Mouse (Mus musculus) frontal cortex, postnatal 25 days (tissue): ENCODE data around the gene Frmd4b.
"Not testable (repeated sequence)": the region's sequence is repeated elsewhere in the genome, so short reads cannot be mapped to it uniquely, and the experiment has no call there.

Source experiments
- DNase-seq, 2 experiments: peaks; one replicate each; pipeline ENCODE4 v3.0.0; 2022; ENCODE audit warnings: low spot score in 2 of 2

Frmd4b gene

DNA sequence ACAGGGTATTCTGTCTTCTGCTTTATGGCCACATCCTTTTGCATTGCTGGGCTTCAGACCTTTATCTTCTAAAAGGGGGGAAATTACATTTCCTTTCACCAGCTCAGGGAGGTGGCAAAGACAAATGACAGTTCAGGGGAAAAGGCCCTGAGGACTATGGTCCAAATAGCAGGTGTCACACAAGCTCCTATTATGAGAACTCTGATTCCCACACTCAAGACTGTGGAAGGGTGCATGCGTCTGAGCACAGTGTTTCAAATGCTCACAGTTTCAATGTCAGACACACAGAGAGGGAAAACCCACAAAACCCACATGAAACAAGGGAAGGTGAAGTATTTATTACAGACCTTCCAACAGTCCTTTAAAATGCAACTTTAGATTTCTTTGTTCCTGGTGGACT is 246.9 kb downstream of the Frmd4b start:
- no peak for DNase-seq

DNA sequence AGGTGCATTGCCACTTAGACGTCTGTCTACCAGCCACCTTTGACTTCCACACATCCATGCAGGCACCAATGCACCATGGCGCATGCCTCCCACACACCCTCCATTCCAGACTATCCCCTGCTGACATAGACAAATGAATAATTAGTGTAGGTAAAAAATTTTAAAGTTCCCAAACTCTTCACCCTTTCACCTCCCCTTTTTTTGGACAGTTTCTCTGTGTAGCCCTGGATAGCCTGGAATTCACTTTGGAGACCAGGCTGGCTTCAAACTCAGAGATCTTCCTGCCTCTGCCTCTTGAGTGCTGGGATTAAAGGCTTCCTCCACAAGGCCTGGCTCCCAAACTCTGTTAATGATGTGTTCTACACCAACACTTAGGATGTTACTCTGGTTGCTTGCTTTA is 253.5 kb downstream of the Frmd4b start:
- no peak for DNase-seq

DNA sequence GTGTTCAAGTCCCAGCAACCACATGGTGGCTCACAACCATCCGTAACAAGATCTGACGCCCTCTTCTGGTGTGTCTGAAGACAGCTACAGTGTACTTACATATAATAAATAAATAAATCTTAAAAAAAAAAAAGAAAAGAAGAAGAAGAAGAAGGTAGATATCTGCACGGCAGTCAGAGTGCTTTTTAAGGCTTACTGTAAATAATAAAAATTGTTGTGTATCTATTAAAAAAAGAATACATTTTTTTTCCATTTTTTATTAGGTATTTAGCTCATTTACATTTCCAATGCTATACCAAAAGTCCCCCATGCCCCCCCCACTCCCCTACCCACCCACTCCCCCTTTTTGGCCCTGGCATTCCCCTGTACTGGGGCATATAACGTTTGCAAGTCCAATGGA is 259.7 kb downstream of the Frmd4b start:
- not testable (repeated sequence) for DNase-seq

DNA sequence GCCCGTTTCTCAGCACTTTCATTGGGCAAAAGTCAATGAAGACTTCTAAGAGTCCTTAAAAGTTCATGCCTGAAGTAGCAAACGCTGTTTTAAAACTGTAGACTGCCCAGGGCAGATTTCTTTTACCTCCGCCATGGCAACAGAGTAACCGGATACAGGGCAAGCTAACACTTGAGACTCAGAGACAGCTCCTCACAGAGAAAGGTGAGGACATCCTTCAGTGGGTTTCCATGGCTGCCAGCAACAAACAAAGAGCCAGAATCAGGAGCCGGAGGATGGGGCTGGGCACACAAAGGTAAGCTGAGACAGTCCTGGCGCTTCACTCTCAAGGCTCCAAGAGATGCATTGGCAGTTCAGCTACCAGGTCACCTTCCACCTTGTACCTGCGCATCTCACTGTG is 260.7 kb downstream of the Frmd4b start:
- DNase-seq = no peak

DNA sequence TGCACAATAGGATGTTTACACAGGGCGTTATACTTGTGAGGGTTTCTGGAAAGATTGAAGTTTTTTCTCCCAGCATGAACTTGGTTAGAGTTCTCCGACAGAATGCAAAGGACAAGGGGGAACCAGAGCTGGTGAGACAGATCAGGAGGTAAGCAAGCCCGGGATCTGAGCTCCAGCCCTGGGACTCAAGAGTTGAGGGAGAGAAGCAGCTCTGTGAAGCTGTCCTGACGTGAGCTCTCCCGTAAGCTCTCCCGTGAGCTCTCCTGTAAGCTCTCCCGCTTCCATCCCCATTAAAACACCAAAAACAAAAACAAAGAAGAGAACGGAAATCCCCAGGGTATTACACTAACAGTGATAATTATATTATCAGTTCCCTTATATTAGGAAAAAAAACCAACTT is 262.2 kb downstream of the Frmd4b start:
- DNase-seq = no peak

DNA sequence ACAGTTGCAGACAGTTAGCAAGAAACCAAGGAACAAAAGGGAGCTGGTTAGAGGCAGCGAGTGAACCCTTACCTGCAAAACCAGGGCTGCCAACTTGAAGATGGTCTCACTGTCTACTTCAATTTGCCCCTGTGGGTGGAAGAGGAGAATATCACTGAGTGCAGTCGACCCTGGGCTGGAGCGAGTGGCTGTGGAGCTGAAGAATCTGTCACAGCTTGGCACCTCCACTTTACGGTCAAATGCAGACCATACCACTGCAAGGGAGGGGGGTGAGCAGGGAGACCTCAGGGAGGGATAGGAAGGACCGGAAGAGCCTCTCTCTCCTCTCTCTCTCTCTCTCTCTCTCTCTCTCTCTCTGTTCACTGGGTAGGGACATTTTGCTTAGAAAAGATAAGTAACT is 263.4 kb downstream of the Frmd4b start:
- no peak for DNase-seq

DNA sequence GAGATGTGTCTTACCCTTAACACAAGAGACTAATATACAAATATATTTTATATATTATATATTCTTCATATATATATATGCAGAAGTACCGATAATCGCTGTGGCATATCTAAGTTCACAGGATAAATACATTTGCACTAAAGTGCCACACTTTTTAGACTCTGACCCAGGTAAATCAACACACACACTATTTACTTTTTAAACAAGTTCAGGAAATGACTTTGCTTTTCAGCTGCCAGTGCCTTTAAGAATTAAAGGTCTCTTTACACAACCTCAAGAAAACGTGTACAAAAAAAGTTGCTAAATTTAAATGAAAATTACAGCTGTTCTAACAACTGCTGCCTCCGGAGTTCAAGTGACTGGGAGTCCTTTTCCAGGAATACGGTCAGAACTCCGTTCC is 264.0 kb downstream of the Frmd4b start:
- DNase-seq = no peak

DNA sequence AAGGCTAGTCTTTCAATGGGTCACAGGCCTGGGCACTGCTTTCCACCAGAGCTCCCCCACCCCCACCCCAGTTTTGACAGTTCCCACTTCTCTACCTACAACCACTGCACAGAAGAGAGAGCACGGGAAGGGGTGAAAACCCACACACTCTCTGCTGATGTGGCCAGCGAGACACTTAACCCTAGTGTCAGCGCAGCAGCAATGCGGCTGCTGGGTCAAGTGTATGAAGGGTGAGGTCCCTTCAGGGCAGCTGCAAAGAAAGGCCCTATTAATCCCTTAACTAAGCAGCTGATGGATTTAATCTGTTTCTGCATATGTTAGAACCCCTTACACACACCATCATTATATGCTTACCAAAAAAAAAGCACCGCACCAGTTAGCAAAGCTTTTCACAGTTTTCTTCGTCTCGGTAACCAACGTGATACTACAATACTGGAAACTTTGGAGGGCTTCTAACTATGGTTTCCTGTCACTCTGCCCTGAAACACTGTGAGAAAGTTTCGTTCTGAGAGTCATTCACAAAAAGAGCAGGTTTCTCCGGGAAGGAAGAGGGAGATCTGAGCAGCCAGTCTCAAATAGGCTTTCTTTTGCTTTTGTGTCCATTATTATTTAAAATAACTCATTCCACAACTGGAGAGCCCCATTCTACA is 264.7 kb downstream of the Frmd4b start:
- DNase-seq = no peak

DNA sequence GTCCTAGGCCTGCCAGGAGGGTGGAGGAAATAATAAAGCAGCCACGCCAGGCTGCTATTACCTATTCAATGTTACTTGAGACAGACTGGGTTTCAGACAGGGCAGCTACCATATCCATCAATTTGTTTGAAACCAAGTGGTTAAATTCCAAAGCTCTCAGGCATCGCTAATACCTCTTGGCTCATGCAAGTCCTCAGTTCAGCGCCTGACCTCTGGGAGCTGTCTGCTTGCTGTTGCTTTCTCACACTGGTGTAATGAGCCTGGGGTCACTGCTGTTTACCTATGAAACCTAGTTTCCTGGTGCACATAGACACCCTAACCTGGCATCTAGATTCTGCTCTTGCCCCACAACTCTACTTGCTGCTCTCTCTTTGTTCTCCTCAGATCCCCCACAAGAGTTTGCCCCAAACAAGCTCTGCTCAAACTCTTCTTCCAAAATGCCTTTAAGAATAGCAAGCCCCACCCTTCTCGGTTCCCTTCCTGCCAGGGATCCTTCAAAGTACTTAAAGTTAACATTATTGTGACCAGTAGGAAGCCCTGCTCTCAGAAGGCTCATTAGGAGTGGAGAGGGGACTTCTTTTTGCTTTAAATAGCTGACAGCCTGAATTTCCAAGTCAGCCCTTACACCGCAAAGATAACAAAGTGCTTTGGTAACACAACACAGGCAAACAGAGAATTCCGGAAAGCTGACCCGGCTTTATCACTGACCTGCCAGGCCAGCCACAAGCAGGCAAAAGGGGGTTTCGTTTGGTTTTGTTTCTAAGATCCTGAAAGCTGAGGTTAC is 267.8 kb downstream of the Frmd4b start:
- no peak for DNase-seq

DNA sequence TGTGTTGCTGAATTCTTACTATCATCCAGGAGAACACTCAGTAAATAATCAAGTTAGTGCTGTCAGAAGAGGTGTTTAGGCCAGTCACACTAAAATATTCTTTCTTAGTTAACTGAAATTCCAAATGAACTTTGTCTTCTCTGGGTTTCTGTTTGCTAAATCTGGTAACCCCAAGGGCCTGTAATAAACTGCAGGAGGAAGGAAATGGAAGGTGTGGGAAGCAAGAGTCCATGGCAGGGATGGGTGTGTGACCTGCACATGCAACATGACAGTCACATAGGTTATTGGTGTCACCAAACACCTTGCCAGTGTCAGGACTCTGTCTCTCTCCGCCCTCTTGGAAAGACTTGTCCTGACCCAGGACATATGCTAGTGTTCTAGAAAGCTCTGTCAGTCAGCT is 270.4 kb downstream of the Frmd4b start:
- no peak for DNase-seq

DNA sequence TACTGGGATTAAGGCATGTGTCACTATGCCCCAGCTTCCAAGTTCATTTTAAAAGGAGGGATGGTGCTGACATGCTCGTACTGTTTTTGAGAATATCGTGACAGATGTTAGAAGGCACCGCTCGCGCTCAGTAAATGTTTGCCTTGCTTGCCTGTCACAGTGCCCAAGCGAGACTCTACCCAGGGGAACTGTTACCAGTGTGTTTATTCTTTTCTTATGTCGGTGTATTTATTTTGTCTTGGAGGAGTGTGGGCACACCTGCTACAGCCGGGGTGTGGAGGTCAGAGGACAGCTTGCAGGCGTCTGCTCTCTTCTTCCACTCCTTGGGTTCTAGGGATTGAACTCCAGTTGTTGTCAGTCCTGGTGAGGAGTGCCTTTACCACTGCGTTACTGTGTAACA is 270.8 kb downstream of the Frmd4b start:
- no peak for DNase-seq

DNA sequence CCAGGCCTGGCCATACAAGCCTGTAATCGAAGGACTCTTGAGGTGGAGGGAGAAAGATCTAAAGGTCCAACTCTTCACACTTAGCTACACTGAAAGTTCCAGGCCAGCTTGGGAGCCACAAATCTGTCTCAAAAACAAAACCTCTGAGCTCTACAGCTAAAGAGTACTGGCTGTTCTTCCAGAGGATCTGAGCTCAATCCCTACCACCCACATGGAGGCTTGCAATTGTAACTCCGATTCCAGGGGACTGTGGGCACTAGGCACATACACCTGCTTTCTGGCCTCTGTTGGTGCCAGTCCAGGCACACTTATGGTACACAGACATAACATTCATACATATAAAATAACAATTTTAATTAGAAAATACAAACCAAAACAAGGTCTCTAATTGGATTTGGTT is 271.4 kb downstream of the Frmd4b start:
- no peak for DNase-seq

DNA sequence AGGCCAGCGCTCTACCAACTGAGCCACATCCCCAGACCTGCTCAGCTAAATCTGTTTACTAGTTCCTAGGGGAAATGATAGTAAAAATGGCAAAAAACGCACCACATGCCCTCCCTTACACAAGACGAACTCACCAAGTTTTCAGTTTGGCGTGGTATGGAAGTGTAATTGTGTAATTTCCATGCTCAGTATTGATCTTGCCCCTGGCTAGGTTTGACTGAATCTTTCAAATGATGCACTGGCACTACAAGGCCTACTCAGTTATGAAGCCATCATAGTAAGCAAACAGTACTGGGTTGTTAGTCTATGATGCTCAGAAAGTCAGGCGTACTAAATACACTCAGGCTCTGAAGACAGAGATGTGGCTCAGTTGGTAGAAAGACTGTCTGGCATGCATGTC is 275.2 kb downstream of the Frmd4b start:
- DNase-seq = no peak

DNA sequence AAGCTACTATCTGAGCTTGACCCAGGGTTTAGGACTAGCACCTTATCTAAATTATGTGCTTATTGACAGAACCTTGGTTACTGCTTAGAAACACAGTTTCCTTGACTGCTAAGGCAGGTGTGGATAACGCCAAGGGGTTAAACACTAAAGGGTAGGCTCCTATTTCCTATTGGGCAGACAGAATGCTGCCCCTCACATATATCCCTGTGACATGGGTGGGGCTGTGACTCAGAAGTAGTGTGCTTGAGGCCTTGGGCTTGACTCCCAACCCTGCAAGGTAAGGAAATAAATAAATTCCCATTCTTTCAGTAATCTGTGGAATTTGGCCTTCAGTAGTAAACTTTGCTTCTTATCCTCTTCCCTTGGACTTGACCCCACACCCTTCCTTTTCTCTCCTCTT is 275.7 kb downstream of the Frmd4b start:
- no peak for DNase-seq

DNA sequence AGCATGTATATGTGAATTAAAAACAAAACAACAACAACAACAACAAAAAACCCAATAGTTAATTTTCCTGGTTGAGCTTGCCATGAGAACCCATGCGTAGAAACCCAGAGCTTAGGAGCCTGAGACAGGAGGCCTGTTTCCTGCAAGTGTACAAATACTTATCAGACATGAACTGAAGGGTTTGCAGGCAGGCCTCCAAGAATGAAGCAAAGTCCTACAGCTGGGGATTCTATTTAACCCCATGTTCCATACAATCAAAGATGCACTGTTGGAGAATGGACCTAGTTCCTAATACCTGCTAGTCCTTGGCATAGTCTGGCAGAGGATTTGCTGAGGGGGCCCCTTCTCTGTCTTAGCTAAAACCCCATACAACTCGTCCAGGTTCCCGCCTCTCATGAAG is 276.2 kb downstream of the Frmd4b start:
- no peak for DNase-seq

DNA sequence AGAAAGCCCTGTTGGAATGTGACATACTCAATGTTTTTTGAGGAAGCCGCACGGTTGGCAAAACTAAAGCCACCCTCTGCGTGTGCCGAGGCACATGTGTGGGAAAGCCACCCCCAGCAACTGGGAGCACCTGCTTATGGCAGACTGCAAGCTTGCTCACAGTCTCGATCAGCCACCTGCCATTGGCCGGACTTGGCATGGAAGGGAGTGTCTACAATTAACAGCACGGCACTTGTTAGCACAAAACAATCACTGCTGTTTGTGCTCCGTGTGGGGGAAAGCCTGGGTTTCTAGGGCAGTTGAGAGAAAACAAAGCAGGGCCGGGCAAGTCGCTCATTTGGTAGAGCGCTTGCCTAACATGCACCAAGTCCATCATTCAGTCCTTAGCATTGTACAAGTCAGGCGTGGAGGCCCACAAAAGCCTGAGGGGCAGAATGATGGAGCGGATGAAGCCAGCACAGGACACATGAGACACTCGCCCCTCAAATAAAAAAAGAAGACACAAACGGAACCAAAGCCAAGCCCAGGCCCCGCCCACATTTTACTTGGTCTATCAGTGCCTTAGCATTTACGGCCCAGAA is 277.0 kb downstream of the Frmd4b start:
- no peak for DNase-seq

DNA sequence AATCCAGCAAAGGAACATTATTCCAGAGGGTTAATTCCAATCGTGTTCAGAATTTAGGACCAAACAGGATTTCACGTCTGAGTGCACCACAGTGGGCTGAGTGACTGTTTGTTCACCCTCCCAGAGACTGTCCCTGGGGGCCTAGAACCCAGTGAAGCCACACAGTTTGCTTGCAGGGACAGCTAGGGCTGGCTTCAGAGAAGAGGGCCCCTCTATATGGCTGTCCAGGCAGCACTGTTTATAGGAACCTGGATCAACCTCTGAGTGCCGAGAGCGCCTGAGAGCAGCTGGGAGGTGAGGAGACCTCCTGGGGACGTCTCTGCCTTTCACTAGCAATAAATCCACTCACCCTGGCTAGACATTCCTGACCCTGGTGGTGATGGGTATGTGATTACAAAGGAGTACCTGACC is 278.1 kb downstream of the Frmd4b start:
- no peak for DNase-seq

DNA sequence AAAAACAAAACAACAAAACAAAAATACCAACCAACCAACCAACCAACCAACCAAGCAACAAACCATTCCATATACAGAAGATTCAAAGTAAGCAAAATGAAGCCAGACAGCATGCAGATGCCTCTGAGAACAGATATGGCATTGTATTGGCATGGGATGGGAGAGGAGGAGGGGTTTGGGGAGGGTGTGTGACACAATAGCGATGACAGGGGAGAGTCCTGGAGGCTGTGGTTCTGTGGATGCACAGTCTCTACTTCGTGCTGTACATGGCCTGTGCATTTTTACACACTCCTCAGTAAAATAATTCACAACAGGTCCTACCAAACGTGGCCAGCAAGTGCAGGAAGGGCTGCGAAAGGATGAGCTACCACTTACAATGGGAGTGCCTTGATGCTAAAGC is 278.5 kb downstream of the Frmd4b start:
- no peak for DNase-seq

DNA sequence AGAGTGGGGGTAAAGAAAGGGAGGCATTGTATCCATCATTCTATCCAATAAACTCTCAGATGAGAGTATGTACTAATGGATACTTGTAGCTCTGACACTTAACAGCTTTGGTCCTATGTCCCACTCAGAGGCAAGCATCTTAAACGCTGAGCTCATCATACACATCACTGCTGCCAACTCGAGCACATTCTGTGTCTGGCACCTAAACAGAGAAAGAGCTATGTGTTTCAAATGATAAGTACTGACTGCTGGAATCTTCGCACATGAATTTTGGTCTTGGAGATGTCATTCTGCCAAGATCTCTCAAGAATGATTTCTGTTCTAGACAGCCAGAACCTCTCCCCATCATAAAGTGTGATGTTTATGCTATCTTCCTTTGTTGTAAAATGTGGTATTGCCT is 284.0 kb downstream of the Frmd4b start:
- no peak for DNase-seq

DNA sequence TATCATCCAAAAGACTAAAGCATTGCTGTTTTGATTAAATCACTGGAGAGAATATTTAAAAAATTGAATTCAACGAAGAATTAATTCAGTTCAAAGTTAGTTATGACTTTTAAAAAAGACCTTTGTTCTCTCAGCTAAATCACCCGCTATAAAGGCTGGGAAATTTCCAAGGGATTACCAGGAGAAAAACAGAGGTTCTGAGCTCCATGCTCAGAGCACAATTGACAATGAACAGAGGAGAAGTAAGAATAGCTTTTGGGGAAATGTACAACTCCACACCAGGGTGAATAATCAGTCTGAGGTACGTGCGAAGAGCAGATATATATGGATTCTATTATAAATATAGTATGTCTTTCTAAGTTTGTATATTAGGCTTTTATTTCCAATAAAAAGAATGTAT is 293.4 kb downstream of the Frmd4b start:
- no peak for DNase-seq

DNA sequence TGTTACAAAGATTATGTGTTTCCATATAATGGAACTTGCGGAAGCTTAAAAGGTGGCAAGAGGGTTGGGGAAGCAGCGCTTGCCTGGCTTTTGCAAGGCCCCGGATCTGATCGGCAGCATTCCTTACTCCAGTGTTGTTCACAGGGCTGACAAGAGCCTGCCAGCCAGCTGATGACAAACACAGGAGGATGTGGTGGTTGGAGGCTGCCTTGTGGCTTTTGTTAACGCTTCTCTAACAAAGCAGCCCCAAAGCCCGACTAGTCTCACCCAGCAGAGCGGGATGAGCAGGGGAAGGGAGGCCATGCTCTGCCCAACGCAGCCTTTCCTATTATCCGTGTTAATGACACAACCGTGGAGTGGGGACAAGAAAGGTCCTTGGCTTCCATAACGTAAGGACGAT is 295.2 kb downstream of the Frmd4b start:
- no peak for DNase-seq

DNA sequence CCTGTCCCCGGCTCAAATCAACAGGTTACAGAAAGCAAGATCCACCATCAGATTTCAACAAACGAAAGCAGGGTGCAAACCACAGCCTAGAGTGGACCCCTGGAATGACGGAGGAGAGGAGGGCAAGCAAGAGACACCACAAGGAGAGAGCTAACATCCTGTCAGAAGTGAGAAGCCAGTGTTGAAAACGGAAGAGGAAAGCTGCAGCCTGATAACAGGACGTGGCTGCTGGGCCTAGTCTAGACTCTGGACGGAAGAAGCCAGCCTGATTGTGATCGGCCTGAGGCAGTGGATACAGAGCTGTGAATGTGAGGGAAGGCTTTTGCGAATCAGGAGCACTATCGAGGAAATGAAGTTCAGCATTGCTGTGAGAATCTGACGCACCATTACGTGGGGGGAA is 296.2 kb downstream of the Frmd4b start:
- no peak for DNase-seq

DNA sequence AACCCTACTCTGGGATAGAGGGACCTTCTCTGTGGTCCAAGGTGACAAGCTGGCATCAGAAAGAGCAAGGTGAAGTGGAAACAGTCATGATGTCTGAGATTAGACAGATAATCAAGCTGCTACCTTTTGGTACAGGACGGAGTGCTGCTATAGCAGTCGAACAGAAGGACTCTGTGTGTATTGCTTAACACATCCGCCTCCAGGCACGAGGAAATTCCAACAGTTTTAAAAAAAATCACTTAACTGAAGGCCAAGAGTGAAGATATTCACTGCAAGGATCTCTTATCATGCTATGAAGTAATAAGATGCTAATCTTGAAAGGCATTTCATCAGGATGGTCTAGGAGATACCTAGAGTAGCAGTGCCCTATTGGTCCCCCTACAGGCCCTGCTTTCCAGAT is 298.3 kb downstream of the Frmd4b start:
- DNase-seq = no peak
